Mouse (Mus musculus) c-Kit-positive CD71-negative TER-119-negative erythroid progenitor cells, embryonic 14.5 days (primary cell): ENCODE results near the gene Cd200.
"Not testable (repeated sequence)": the region's sequence is repeated elsewhere in the genome, so short reads cannot be mapped to it uniquely, and the experiment has no call there.

ENCODE experiments used
- DNase-seq: peaks from one replicate; pipeline ENCODE4 v3.0.0-alpha.2; 2013; ENCODE audit warnings: low read depth

Cd200 gene

GRCm38 (mm10) chr16:45377332-45377731 is 31.5 kb downstream of the Cd200 start:
- DNase-seq: no peak

- DNase-seq: no peak
Measured at GRCm38 (mm10) chr16:45376812-45377211, 32.0 kb downstream of the Cd200 start.

- no peak for DNase-seq
Measured at GRCm38 (mm10) chr16:45376294-45376693, 32.6 kb downstream of the Cd200 start.

- no peak for DNase-seq
Measured at GRCm38 (mm10) chr16:45375506-45376225, 33.2 kb downstream of the Cd200 start.

- no peak for DNase-seq
Measured at GRCm38 (mm10) chr16:45374074-45374473, 34.8 kb downstream of the Cd200 start.

DNA sequence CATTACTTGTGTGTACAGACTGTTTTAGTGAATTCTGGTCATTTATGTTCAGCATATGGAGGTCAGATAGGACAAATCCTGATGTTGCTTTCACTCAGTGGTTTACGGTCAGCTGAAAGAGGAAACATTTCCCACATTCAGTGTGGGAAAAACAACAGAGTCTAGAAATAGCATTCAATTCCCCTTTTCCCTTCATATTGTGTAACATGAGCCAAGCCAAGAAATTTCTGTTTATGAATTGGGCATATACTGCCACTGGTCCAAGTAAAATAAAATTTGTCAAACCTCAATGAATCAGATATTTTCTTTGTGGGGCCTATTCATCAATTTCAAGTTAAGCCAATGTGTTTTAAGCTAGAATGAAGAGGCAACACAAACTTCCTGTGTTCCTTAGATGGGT is 37.8 kb downstream of the Cd200 start:
- DNase-seq: no peak

DNA sequence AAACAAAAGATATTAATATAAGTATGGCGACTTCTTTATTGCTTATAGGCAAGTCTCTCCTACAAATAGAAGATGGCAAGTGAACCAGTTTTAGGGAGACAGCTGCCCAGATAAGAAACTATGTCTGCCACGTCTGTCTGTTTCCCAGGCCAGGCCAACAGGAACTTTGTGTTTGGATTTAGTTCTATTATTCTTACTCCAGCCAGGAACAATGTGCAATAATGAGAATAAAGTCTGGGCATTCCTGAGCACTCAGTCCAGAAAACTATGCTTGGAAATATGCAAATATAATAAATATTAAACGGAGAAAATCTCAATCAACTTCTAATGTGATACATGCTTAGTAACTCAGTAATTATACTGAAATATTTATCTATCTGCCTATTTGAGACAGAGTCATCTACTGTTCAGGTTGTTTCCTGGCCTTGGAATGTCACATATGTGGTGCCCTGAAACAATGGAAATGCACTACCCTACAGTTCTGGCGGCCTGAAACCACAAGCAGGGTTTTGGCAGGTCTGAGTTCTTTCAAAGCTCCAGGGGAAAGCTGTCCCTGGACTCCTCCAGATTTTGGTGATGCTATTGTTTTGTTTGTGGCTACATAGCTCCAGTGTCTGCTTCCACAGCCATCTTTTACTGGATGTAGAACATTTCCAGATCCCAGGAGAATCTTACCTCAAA is 39.4 kb downstream of the Cd200 start:
- DNase-seq: no peak

GRCm38 (mm10) chr16:45366111-45366510 is 42.7 kb downstream of the Cd200 start:
- no peak for DNase-seq

DNA sequence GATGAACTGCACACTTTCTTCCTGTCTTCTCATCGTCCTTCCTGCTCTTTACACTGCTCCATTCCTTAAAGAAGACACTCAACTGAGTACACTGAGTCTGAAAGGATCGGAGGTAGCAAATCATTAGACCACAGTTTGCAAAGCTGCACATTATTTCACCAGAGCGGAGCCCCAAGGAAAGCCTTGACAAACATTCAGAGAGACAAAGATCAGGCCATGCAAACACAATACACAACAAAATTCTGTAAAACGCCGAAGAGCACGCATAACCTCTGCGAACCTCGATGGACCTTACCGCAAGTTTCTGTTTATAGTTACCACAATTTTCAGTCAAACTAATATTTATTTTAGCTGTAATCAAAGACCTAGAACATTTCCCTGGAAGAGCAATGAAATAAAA is 43.5 kb downstream of the Cd200 start:
- no peak for DNase-seq

- DNase-seq: no peak
Measured at GRCm38 (mm10) chr16:45364627-45365026, 44.2 kb downstream of the Cd200 start.

DNA sequence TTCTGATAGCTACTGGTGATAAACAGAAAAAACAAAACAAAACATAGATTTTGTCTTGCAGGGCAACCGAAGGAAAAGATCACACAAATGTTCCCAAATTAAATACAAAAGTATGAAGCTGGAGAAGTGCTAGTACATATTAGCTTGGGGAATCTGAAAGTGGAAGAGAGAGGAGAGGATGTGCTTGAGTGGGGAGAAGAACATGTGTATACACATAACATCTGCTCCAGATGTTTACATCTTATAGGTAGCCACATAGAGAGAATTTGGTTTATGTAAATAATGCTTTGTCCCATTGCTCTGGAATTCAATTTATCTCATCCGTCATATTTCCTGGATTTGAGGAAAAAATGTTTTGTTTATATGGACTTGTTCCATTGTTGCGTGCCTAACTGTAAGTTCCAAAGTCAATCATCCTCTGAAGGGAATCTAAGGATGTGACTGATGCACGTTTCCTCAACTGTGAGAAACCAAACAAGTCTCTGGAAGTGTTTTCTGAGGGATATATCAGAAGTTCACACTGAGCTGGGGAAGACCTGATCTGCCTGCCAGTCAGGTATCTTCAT is 45.3 kb downstream of the Cd200 start:
- no peak for DNase-seq

DNA sequence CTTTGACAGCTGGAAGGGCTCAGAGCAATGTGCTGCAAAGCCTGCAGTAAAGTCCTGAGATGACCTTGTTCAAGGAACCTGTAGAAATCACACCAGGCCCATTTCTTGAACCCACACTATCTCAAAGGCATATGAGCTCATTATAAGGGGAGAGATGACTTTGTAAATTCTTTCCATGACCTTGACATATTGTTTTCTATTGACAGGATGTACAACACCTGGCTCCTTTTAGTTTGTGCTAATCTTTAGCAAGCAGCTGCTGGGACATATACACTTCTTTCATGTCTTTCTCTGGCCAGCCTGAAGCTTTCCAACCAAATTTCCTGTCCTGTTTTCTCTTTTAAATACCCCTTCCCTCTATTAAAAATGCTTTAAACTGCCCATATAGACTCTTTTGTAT is 47.4 kb downstream of the Cd200 start:
- DNase-seq: no peak

DNA sequence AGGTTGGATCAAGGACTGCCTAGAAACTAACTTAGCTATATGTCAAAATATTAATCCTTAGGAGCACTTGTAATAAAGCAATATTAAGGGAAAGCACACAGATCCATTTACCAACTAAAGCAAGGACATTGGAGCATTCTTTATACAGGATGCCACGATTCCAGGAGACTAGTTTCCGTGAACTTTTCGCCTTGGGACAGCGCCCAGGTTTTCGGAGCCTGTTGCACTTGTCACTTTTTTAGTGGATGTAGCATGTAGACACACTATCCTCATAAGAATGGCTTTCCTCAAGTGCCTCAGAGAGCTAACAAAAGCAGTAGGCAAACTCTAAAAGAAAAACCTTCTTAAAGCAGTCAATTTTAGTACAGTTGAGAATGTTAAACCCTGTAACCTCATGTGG is 50.4 kb downstream of the Cd200 start:
- not testable (repeated sequence) for DNase-seq

GRCm38 (mm10) chr16:45357134-45357533 is 51.7 kb downstream of the Cd200 start:
- no peak for DNase-seq

GRCm38 (mm10) chr16:45352875-45353274 is 56.0 kb downstream of the Cd200 start:
- no peak for DNase-seq

GRCm38 (mm10) chr16:45350767-45351166 is 58.1 kb downstream of the Cd200 start:
- no peak for DNase-seq

DNA sequence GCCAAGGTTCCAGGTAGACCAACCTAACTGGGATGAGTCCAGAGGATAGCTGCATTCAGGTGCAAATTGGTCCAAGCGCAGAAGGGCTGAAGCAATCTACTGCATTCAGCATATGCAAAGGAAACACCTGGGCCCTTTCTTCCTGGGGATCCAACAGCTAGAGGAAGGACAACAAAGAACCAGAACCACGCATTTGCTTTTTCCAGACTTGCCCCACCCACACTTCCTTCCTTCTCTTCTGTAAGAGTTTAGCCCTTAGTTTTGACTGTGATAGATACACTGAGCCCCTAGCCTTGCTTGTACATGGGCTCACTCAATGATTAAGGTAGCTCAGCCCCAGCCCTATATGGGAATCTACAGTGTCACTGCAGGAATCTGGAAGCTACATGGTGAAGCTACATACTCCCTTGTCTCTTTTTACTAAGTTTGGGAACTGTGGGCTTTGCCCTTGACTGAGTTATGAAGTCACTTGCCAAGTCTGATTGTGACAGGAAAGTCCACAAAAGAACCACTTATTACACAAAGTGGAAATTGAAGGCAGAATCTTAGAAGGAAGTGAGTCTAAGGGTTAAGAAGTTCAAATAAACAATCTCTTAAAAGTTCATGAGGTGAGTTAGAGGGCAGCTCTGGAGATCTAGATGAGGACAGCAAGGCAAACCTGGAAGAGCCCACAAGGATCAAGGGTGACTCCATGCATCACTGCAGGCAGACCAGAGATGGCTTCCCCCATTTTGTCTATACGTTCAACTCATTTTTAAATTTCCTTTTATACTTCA is 59.1 kb downstream of the Cd200 start:
- DNase-seq: no peak

GRCm38 (mm10) chr16:45348238-45348637 is 60.6 kb downstream of the Cd200 start:
- DNase-seq: not testable (repeated sequence)

GRCm38 (mm10) chr16:45346930-45347387 is 61.9 kb downstream of the Cd200 start:
- DNase-seq: no peak

DNA sequence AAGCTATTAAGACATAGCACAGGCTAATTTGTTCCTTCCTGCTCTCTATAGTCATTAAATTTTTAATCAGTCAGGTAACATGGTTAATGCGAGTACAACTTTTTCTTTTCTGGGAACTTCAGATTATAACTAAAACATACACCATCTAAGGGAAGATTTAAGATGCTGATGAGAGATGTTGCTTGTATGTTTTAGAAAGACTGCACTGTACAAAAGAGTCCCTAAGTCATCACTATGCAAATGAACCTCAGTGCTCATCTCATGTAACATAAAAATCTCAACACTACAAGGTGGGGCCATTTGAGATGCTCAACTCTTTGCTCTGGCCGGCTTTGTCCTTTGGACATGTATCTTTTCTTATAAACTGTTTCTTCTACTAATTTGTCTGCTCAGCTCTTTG is 62.5 kb downstream of the Cd200 start:
- DNase-seq: no peak

GRCm38 (mm10) chr16:45344879-45345278 is 64.0 kb downstream of the Cd200 start:
- DNase-seq: no peak

DNA sequence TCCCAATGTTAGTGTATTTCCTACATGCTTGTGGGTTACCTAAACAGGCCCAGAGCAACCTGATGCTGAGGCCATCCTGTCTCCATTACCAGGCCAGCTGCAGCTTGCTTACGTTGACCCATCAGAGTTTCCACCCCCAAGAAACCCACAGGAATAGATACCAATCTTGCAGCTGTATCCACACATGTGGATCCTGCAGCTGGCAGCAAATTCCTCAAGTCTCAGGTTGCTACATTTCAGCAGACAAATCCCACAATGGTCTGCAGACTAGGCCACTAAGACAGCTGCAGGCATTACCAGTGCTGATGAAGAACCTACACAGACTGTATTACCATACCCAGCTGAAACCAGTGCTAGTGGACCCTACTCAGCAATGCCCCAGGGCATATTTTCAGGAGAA is 72.4 kb downstream of the Cd200 start:
- no peak for DNase-seq

GRCm38 (mm10) chr16:45334891-45335290 is 74.0 kb downstream of the Cd200 start:
- DNase-seq: no peak
